Mouse (Mus musculus): ENCODE data around the gene Pigk.

- TF ChIP-seq GATA1 (IDR thresholded peaks at IDR 0.05; ENCODE audit: borderline replicate concordance, low read length) = no peak
- TF ChIP-seq CTCF (IDR thresholded peaks at IDR 0.05; ENCODE audit: low read depth, low read length) = no peak
- TF ChIP-seq GATA2 (IDR thresholded peaks at IDR 0.05; ENCODE audit: borderline replicate concordance, low read depth, low read length) = no peak
- no peak for TF ChIP-seq TAL1 (conservative IDR thresholded peaks at IDR 0.05; ENCODE audit: low read depth, low read length)
- TF ChIP-seq POLR2AphosphoS5 (IDR thresholded peaks at IDR 0.05; ENCODE audit: insufficient replicate concordance, low read depth, low read length) = no peak
Measured at GRCm38 (mm10) chr3:152699261-152699660, 14.6 kb upstream of the Pigk start.

All from G1E (cell line).